ENCODE assay signal across 26 mouse cellular contexts in genomic region chr6:31615426-31615970, GRCm38 (mm10). TPM values are rescaled to one million over a fixed set of nuclear protein-coding genes. Genes with fewer than 3 reads are reported as not detected.
A peak's percentile ranks its signal among the peaks of the same experiment; 100 is the strongest.
DNase-seq lines count a peak whose midpoint lies in the region; ATAC-seq lines count a peak whose summit lies in the region.
"Had no signal": no experiment of that assay in that cellular context is flagged by ENCODE, and none has a peak within 500 bp of the region (broad histone marks: within the 10 kb centered on the region; RNA-seq: fewer than 3 reads in every experiment).

No protein-coding gene starts in this region.

- H3K9ac ChIP-seq in liver, embryonic 11.5 days (ENCODE audit: low read depth, low read length), result no peak overlapping the region; the same call in 1 of the 2 replicates
- H3K9ac ChIP-seq in liver, embryonic 12.5 days, result peak overlapping the region; percentile 90
- H3K9ac ChIP-seq: forebrain, embryonic 12.5 days; hindbrain, embryonic 14.5 days; limb, embryonic 13.5 days; lung, embryonic 14.5 days; midbrain, embryonic 15.5 days; neural tube, embryonic 12.5 days had no signal

- ATAC-seq in liver, embryonic 11.5 days (replicated peaks; ENCODE audit: low FRiP score), result no peak
- ATAC-seq in liver, embryonic 12.5 days, result no peak
- ATAC-seq: inflammation-experienced regulatory T-cells, adult 6 months; midbrain, embryonic 15.5 days had no signal

- peak overlapping the region; percentile 47 for H3K27ac ChIP-seq in liver, embryonic 11.5 days (ENCODE audit: low read depth, low read length)
- H3K27ac ChIP-seq in liver, embryonic 12.5 days, result peak overlapping the region; percentile 98
- H3K27ac ChIP-seq: embryonic facial prominence, embryonic 10.5 days; forebrain, embryonic 12.5 days; hindbrain, embryonic 14.5 days; limb, embryonic 13.5 days; midbrain, embryonic 15.5 days; neural tube, embryonic 12.5 days had no signal

- no peaks in the 10 kb centered on the region for H3K27me3 ChIP-seq in liver, embryonic 11.5 days (replicated peaks; ENCODE audit: control insufficient read depth, insufficient read depth, low read length)
- no peaks in the 10 kb centered on the region for H3K27me3 ChIP-seq in liver, embryonic 12.5 days (replicated peaks)
- H3K27me3 ChIP-seq: forebrain, embryonic 12.5 days; limb, embryonic 13.5 days; midbrain, embryonic 15.5 days; neural tube, embryonic 12.5 days had no signal

- peaks cover 64% of the 10 kb centered on the region for H3K4me1 ChIP-seq in liver, embryonic 11.5 days (replicated peaks; ENCODE audit: control insufficient read depth, insufficient read depth, low read length)
- H3K4me1 ChIP-seq in liver, embryonic 12.5 days, result peaks cover 98% of the 10 kb centered on the region
- H3K4me1 ChIP-seq: forebrain, embryonic 12.5 days; limb, embryonic 13.5 days; midbrain, embryonic 15.5 days; neural tube, embryonic 12.5 days had no signal

- H3K9me3 ChIP-seq in liver, embryonic 11.5 days (ENCODE audit: control insufficient read depth, low read length), result no peaks in the 10 kb centered on the region
- no peaks in the 10 kb centered on the region for H3K9me3 ChIP-seq in liver, embryonic 12.5 days (replicated peaks)
- H3K9me3 ChIP-seq: embryonic facial prominence, embryonic 10.5 days; forebrain, embryonic 12.5 days; limb, embryonic 13.5 days; midbrain, embryonic 15.5 days; neural tube, embryonic 12.5 days had no signal

- DNase-seq in liver, embryonic 11.5 days (ENCODE audit: low spot score), result no peak
- DNase-seq in liver (no peak), ZHBTc4 (ENCODE audit: low read depth, low spot score) (peak; percentile 60)
- peak; percentile 89 for DNase-seq in yolk sac, embryonic 10.5 days (ENCODE audit: low spot score)
- no peak for DNase-seq in cerebellum, adult 9-11 months
- DNase-seq in right cerebral cortex, postnatal 14 days, result no peak
- DNase-seq: adrenal gland, postnatal 36 days; cerebellum, adult 11 months; cerebellum, postnatal 10 days; gastrocnemius, postnatal 14 days; heart, adult 11 months; heart, postnatal 36 days; kidney, adult 9 months; kidney, postnatal 25 days; lung, embryonic 14.5 days; lung, postnatal 36 days; retina, postnatal 1 day; thymus, adult 18-20 months had no signal

- 47% methylated on average over 4 of the region's 4 CpGs for WGBS in liver, embryonic 11.5 days
- WGBS in liver, embryonic 12.5 days (ENCODE audit: insufficient replicate concordance), result 47% methylated on average over 4 of the region's 4 CpGs

- H3K4me2 ChIP-seq in liver, embryonic 11.5 days, result peak overlapping the region; percentile 73
- H3K4me2 ChIP-seq in liver, embryonic 12.5 days, result peak overlapping the region; percentile 78
- H3K4me2 ChIP-seq: forebrain, embryonic 12.5 days; hindbrain, embryonic 14.5 days; limb, embryonic 13.5 days; lung, embryonic 14.5 days; midbrain, embryonic 15.5 days; neural tube, embryonic 12.5 days had no signal

- no peaks in the 10 kb centered on the region for H3K36me3 ChIP-seq in liver, embryonic 11.5 days (ENCODE audit: control insufficient read depth, insufficient read depth, low read length)
- H3K36me3 ChIP-seq in liver, embryonic 12.5 days, result peaks cover 5% of the 10 kb centered on the region; the same call in 1 of the 2 replicates
- H3K36me3 ChIP-seq: embryonic facial prominence, embryonic 10.5 days; forebrain, embryonic 12.5 days; limb, embryonic 13.5 days; midbrain, embryonic 15.5 days; neural tube, embryonic 12.5 days had no signal

- peak overlapping the region; percentile 5; the same call in 1 of the 2 replicates for H3K4me3 ChIP-seq in liver, embryonic 11.5 days (ENCODE audit: low read depth, low read length)
- H3K4me3 ChIP-seq in liver, embryonic 12.5 days, result peak overlapping the region; percentile 68
- H3K4me3 ChIP-seq: embryonic facial prominence, embryonic 10.5 days; forebrain, embryonic 12.5 days; limb, embryonic 13.5 days; midbrain, embryonic 15.5 days; neural tube, embryonic 12.5 days had no signal

RNA-seq across cellular contexts. Expression of gene Podxl, which starts 51.7 kb away (rescaled TPM):
- polyA plus RNA-seq in liver, embryonic 11.5 days (2014; fragmentation: Nextera tagmentation; extraction: Ambion mirVana), result 27.8 and 29.1 TPM in 2 replicates
- 23.0 and 24.5 TPM in 2 replicates for polyA plus RNA-seq in liver, embryonic 12.5 days (2016; fragmentation: Nextera tagmentation; extraction: Ambion mirVana)

Comparison
In these comparisons a context has a peak if more than half of its experiments do, and no peak if none do; other contexts are left out.
1. DNase-seq: peak in ZHBTc4 (single experiment) and yolk sac, embryonic 10.5 days (single experiment); none in liver, embryonic 11.5 days (single experiment), liver (single experiment), cerebellum, adult 9-11 months (single experiment) and right cerebral cortex, postnatal 14 days (single experiment).